Mouse (Mus musculus): ENCODE results near the gene Olfr398. TPM values are rescaled to one million over a fixed set of nuclear protein-coding genes. Genes with fewer than 3 reads are reported as not detected.

Olfr398 gene
- polyA plus RNA-seq (2015; fragmentation: Nextera tagmentation; extraction: Ambion mirVana) = not detected in 2 replicates

DNA sequence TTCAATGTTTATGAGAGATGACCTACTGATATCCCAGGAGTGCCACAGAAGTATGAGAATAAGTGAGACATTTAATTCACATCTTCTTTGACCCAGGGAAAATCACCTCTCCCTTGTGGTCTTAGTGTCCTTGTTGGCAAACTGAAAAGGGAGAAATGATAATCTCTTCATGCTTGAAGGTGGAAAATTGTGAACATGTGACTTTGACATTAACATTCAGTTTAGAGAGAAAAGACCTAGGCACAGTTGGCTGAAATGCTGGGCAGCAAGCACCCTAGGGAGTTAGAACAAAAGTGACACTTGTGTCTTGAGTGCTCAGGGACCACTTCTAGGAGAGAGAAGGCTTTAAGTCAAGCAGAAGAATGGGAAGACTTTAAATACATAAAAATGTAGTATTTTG, at the start of gene Olfr398:
TSS of gene Olfr398 (minus strand) at position 101 of the 400 bp plus-strand sequence.
- Histone ChIP-seq H3K27ac (replicated peaks) (no peak within 1 kb of the TSS), H3K9ac (no peak within 1 kb of the TSS), H3K27me3 (no peaks in the 10 kb centered on the region), H3K36me3 (no peaks in the 10 kb centered on the region), H3K4me3 (no peak within 1 kb of the TSS), H3K9me3 (peaks cover 15% of the 10 kb centered on the region; the same call in 1 of the 2 replicates), H3K4me2 (no peak within 1 kb of the TSS), H3K4me1 (replicated peaks) (no peaks in the 10 kb centered on the region)
- no peak for ATAC-seq (ENCODE audit: low FRiP score, low read depth)

DNA sequence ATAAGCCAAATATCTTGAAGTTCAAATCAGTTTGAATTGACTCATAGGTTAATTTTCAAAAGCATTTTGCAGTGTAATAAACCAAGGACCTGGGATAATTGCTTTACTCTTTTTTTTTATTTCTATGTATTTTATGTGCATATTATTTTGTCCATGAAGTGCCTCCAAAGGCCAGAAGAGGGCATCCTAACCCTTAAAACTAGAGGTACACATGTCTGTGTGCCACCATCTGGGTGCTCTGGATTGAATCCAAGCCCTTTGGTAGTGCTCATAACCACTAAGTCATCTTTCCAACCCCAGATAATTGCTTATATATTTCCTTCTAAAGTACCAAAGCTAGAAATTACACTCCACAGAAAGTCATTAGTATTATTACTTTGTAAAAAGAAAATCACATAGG, 2.9 kb upstream of the Olfr398 start:
- Histone ChIP-seq H3K4me2 (no peak overlapping the region), H3K4me3 (no peak overlapping the region), H3K4me1 (replicated peaks) (no peaks in the 10 kb centered on the region), H3K27ac (replicated peaks) (no peak overlapping the region), H3K27me3 (no peaks in the 10 kb centered on the region), H3K9ac (no peak overlapping the region), H3K36me3 (no peaks in the 10 kb centered on the region), H3K9me3 (peaks cover 6% of the 10 kb centered on the region; the same call in 1 of the 2 replicates)
- ATAC-seq (ENCODE audit: low FRiP score, low read depth) = no peak

GRCm38 (mm10) chr11:73960517-73960916, 29.7 kb downstream of the Olfr398 start, which contains the start of gene Olfr397:
Olfr397 (plus strand) TSS chr11:73960817.
- Histone ChIP-seq H3K9me3 (0 out of 2 replicates have a peak, but pooled peaks cover 2% of the 10 kb centered on the region), H3K4me1 (replicated peaks) (no peaks in the 10 kb centered on the region), H3K9ac (no peak within 1 kb of the TSS), H3K27ac (replicated peaks) (no peak within 1 kb of the TSS), H3K4me3 (no peak within 1 kb of the TSS), H3K4me2 (no peak within 1 kb of the TSS), H3K36me3 (no peaks in the 10 kb centered on the region), H3K27me3 (no peaks in the 10 kb centered on the region)
- no peak for ATAC-seq (ENCODE audit: low FRiP score, low read depth)
- 82% methylated on average over 1 of the region's 1 CpGs for WGBS

GRCm38 (mm10) chr11:73936377-73936776, 53.8 kb downstream of the Olfr398 start, which contains the start of gene Olfr23:
Olfr23 (plus strand) TSS chr11:73936677.
- ATAC-seq (ENCODE audit: low FRiP score, low read depth) = no peak
- Histone ChIP-seq H3K36me3 (no peaks in the 10 kb centered on the region), H3K4me2 (no peak within 1 kb of the TSS), H3K27me3 (no peaks in the 10 kb centered on the region), H3K4me3 (no peak within 1 kb of the TSS), H3K27ac (replicated peaks) (no peak within 1 kb of the TSS), H3K4me1 (replicated peaks) (no peaks in the 10 kb centered on the region), H3K9ac (no peak within 1 kb of the TSS), H3K9me3 (0 out of 2 replicates have a peak, but pooled peaks cover 3% of the 10 kb centered on the region)

Other genes starting within 250 kb of the Olfr398 start
- gene Olfr389, start 209.7 kb downstream of the Olfr398 start, polyA plus RNA-seq (2015; fragmentation: Nextera tagmentation; extraction: Ambion mirVana) = not detected in 2 replicates
- gene Olfr390, start 207.4 kb downstream of the Olfr398 start, polyA plus RNA-seq (2015; fragmentation: Nextera tagmentation; extraction: Ambion mirVana) = not detected in 2 replicates
- not detected in 2 replicates for gene Olfr391-ps, start 187.4 kb downstream of the Olfr398 start, polyA plus RNA-seq (2015; fragmentation: Nextera tagmentation; extraction: Ambion mirVana)
- not detected in 2 replicates for gene Olfr392, start 173.4 kb downstream of the Olfr398 start, polyA plus RNA-seq (2015; fragmentation: Nextera tagmentation; extraction: Ambion mirVana)
- not detected in 2 replicates for gene Olfr393, start 139.0 kb downstream of the Olfr398 start, polyA plus RNA-seq (2015; fragmentation: Nextera tagmentation; extraction: Ambion mirVana)
- not detected in 2 replicates for gene Olfr394, start 99.6 kb downstream of the Olfr398 start, polyA plus RNA-seq (2015; fragmentation: Nextera tagmentation; extraction: Ambion mirVana)
- gene Olfr395, start 81.1 kb downstream of the Olfr398 start, polyA plus RNA-seq (2015; fragmentation: Nextera tagmentation; extraction: Ambion mirVana) = not detected in 2 replicates
- gene Olfr23, start 53.7 kb downstream of the Olfr398 start, polyA plus RNA-seq (2015; fragmentation: Nextera tagmentation; extraction: Ambion mirVana) = not detected in 2 replicates
- gene Olfr397, start 29.6 kb downstream of the Olfr398 start, polyA plus RNA-seq (2015; fragmentation: Nextera tagmentation; extraction: Ambion mirVana) = not detected in 2 replicates
- gene Olfr139, start 66.1 kb upstream of the Olfr398 start, polyA plus RNA-seq (2015; fragmentation: Nextera tagmentation; extraction: Ambion mirVana) = not detected in 2 replicates
- gene Olfr399, start 66.2 kb upstream of the Olfr398 start, polyA plus RNA-seq (2015; fragmentation: Nextera tagmentation; extraction: Ambion mirVana) = not detected in 2 replicates
- gene Zfp616, start 79.5 kb upstream of the Olfr398 start, polyA plus RNA-seq (2015; fragmentation: Nextera tagmentation; extraction: Ambion mirVana) = not detected in 2 replicates
- gene Olfr401, start 123.3 kb upstream of the Olfr398 start, polyA plus RNA-seq (2015; fragmentation: Nextera tagmentation; extraction: Ambion mirVana) = not detected in 2 replicates
- gene Olfr402, start 163.1 kb upstream of the Olfr398 start, polyA plus RNA-seq (2015; fragmentation: Nextera tagmentation; extraction: Ambion mirVana) = not detected in 2 replicates
- not detected in 2 replicates for gene Olfr403, start 195.8 kb upstream of the Olfr398 start, polyA plus RNA-seq (2015; fragmentation: Nextera tagmentation; extraction: Ambion mirVana)
- gene Olfr43, start 221.0 kb upstream of the Olfr398 start, polyA plus RNA-seq (2015; fragmentation: Nextera tagmentation; extraction: Ambion mirVana) = not detected in 2 replicates